11 mouse cellular contexts compared by ENCODE assay signal in the genomic region with DNA sequence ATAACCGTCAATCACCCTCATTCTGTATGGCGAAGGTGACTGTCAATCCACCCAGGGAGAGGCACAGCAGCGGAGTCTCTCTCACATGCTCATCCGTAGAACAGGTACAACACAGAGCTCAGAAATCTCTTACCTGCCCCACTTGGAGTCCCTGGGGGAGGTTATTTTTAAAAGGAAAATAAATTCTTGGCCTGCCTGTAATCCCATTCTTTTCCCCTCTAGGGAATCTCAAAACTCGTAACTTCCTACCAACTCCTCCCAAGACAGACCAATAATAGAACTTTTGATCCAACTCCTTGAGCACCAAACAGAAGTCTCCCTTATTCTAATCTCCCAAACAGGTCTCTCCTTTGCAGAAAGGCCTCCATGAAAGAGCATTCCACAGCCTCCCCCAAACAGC.
A peak's percentile ranks its signal among the peaks of the same experiment; 100 is the strongest.
DNase-seq lines count a peak whose midpoint lies in the region; ATAC-seq and TF ChIP-seq lines count a peak whose summit lies in the region.
"Had no signal": no experiment of that assay in that cellular context is flagged by ENCODE, and none has a peak within 500 bp of the region (broad histone marks: within the 10 kb centered on the region; RNA-seq: fewer than 3 reads in every experiment).

No protein-coding gene starts in this region.

- no peak for ATAC-seq in lung, embryonic 14.5 days (ENCODE audit: insufficient read depth)
- ATAC-seq in heart, embryonic 14.5 days (ENCODE audit: insufficient number of reproducible peaks, insufficient read depth, low FRiP score, low read depth), result no peak
- ATAC-seq in liver, embryonic 16.5 days (ENCODE audit: low read depth), result no peak
- ATAC-seq: midbrain, embryonic 16.5 days had no signal

- 70% methylated on average over 5 of the region's 5 CpGs for WGBS in lung, embryonic 14.5 days
- WGBS in heart, embryonic 14.5 days, result 62% methylated on average over 5 of the region's 5 CpGs
- WGBS in liver, embryonic 16.5 days (ENCODE audit: insufficient replicate concordance), result 65% methylated on average over 5 of the region's 5 CpGs

- H3K4me1 ChIP-seq in lung, embryonic 14.5 days (ENCODE audit: insufficient read depth), result peaks cover 56% of the 10 kb centered on the region
- peaks cover 87 to 95% of the 10 kb centered on the region in 2 experiments for H3K4me1 ChIP-seq in heart, embryonic 14.5 days (ENCODE audit: control insufficient read depth in 2 of 2, insufficient read depth in 2 of 2, low read length in 2 of 2)
- H3K4me1 ChIP-seq in liver, embryonic 16.5 days (ENCODE audit: control insufficient read depth, low read depth, low read length), result peaks cover 58% of the 10 kb centered on the region

- no peak for TF ChIP-seq CTCF in lung, embryonic 14.5 days (IDR thresholded peaks at IDR 0.05; ENCODE audit: low read depth)

- DNase-seq in heart, adult 8-10 months (ENCODE audit: low spot score), result peak; percentile 69
- no peak for DNase-seq in heart, postnatal 10 days
- DNase-seq in lung, embryonic 14.5 days, result no peak
- no peak for DNase-seq in lung, postnatal 10 days
- DNase-seq in adrenal gland, adult 2 months, result no peak
- no peak for DNase-seq in spleen, postnatal 36 days (ENCODE audit: low spot score in 2 of 2)
- DNase-seq: cerebellum, adult 9-10 months; right cerebral cortex, postnatal 4 days had no signal

- no peaks in the 10 kb centered on the region for H3K27me3 ChIP-seq in lung, embryonic 14.5 days (ENCODE audit: insufficient read depth, low read length)
- no peaks in the 10 kb centered on the region for H3K27me3 ChIP-seq in heart, embryonic 14.5 days (ENCODE audit: control insufficient read depth, insufficient read depth, low read length)
- no peaks in the 10 kb centered on the region for H3K27me3 ChIP-seq in liver, embryonic 16.5 days (ENCODE audit: control insufficient read depth, insufficient read depth, low read depth, low read length)

- H3K4me2 ChIP-seq in lung, embryonic 14.5 days, result peak overlapping the region; percentile 54; the same call in 1 of the 2 replicates
- H3K4me2 ChIP-seq in heart, embryonic 14.5 days (ENCODE audit: low read length), result peak overlapping the region; percentile 48
- H3K4me2 ChIP-seq in liver, embryonic 16.5 days (ENCODE audit: low read depth, low read length), result peak overlapping the region; percentile 71

- intact Hi-C loops in heart, postnatal 10 days (cut with DNase I), result loop anchor here (5.0 to 10.0 kb wide), 2 partner anchors 128 to 195 kb away; partner anchors contain the start of genes Cxcr1 and Rufy4

- H3K27ac ChIP-seq in lung, embryonic 14.5 days (ENCODE audit: low read depth), result peak overlapping the region; percentile 93
- H3K27ac ChIP-seq in heart, embryonic 14.5 days (replicated peaks in 1 of 2; ENCODE audit: control insufficient read depth in 1 of 2, insufficient read depth in 1 of 2, low read depth in 2 of 2, low read length in 2 of 2), result peak overlapping the region; percentile 94 to 95
- peak overlapping the region; percentile 47; the same call in 1 of the 2 replicates for H3K27ac ChIP-seq in liver, embryonic 16.5 days (ENCODE audit: low read length)

- no peaks in the 10 kb centered on the region for H3K9me3 ChIP-seq in lung, embryonic 14.5 days (ENCODE audit: low read depth, low read length)
- H3K9me3 ChIP-seq in heart, embryonic 14.5 days (ENCODE audit: control insufficient read depth, low read length), result no peaks in the 10 kb centered on the region
- no peaks in the 10 kb centered on the region for H3K9me3 ChIP-seq in liver, embryonic 16.5 days (replicated peaks; ENCODE audit: control insufficient read depth, low read length)

- H3K9ac ChIP-seq in lung, embryonic 14.5 days, result peak overlapping the region; percentile 20; the same call in 1 of the 2 replicates
- H3K9ac ChIP-seq in heart, embryonic 14.5 days (ENCODE audit: low read length), result peak overlapping the region; percentile 59; the same call in 1 of the 2 replicates
- H3K9ac ChIP-seq in liver, embryonic 16.5 days (ENCODE audit: low read depth, low read length), result peak overlapping the region; percentile 66; the same call in 1 of the 2 replicates

- peaks cover 28% of the 10 kb centered on the region for H3K36me3 ChIP-seq in lung, embryonic 14.5 days (ENCODE audit: insufficient read depth)
- H3K36me3 ChIP-seq in heart, embryonic 14.5 days (ENCODE audit: control insufficient read depth, insufficient read depth, low read length), result peaks cover 43% of the 10 kb centered on the region
- H3K36me3 ChIP-seq in liver, embryonic 16.5 days (ENCODE audit: control insufficient read depth, insufficient read depth), result peaks cover 16% of the 10 kb centered on the region

- no peak overlapping the region for H3K4me3 ChIP-seq in lung, embryonic 14.5 days (ENCODE audit: low read depth, low read length)
- no peak overlapping the region; a peak in 1 of 4 replicates for H3K4me3 ChIP-seq in heart, embryonic 14.5 days (ENCODE audit: control insufficient read depth in 1 of 2, insufficient read depth in 1 of 2, low read depth in 1 of 2, low read length in 2 of 2)
- H3K4me3 ChIP-seq in liver, embryonic 16.5 days (ENCODE audit: low read depth, low read length), result peak overlapping the region; percentile 65
